Mouse (Mus musculus): ENCODE measurements around the gene Nlrc5. TPM values are rescaled to one million over a fixed set of nuclear protein-coding genes. Genes with fewer than 3 reads are reported as not detected.

Gene Nlrc5
- polyA plus RNA-seq, 1 experiment from 2014 or later, result 0.18 TPM

DNA sequence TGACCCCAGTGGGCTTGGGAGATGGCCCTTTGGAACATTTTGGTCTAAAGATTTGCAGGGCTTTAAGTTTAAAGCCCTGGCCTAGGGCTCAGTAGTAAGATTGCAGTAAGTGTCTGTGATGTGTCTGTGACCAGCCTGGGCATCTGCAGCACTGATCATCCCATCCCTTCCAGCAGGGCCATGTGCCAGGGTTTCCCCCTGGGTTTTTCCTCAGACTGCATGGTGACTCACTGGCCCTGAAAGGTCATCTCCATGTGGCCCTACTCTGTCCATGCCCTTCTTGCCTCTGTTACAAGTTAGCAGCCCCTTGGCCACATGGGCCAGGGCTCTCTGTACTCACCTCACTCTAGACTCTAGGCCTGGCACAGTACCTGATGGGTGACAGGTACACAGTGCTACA is 130.3 kb downstream of the Nlrc5 start:
- no peak overlapping the region for H3K27ac ChIP-seq (replicated peaks)
- 0 out of 2 replicates have a peak, but pooled peaks cover 3% of the 10 kb centered on the region for H3K27me3 ChIP-seq
- no peaks in the 10 kb centered on the region for H3K36me3 ChIP-seq
- no peak overlapping the region for H3K4me2 ChIP-seq
- peaks cover 54% of the 10 kb centered on the region for H3K4me1 ChIP-seq (replicated peaks)
- H3K9me3 ChIP-seq, result no peaks in the 10 kb centered on the region
- no peak overlapping the region for H3K9ac ChIP-seq
- H3K4me3 ChIP-seq, result no peak overlapping the region
- no peak for ATAC-seq (ENCODE audit: low read depth)

DNA sequence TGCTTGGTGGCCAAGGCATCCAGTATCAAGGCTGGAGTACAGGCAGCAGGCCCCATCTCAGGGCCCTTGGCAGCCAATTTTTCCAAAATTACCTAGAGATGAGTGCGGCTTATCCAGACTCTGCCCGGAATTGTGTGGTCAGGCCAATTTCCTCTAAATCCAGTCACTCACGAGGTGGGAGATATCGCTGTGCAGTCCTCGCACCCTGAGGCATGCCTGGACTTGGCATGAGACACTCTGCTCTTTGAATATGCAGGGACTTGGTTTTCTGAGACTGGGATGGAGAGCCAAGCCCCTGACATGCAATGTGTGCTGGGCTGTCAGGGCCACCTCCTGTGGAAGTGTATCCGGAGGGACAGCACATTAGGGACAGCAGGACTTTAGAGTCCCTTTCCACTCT is 131.9 kb downstream of the Nlrc5 start:
- Histone ChIP-seq H3K36me3 (no peaks in the 10 kb centered on the region), H3K4me3 (no peak overlapping the region), H3K27ac (replicated peaks) (peak overlapping the region; percentile 87; the same call in 1 of the 2 replicates), H3K4me1 (replicated peaks) (peaks cover 49% of the 10 kb centered on the region), H3K4me2 (no peak overlapping the region), H3K27me3 (0 out of 2 replicates have a peak, but pooled peaks cover 3% of the 10 kb centered on the region), H3K9ac (peak overlapping the region; percentile 50; the same call in 1 of the 2 replicates), H3K9me3 (no peaks in the 10 kb centered on the region)
- no peak for ATAC-seq (ENCODE audit: low read depth)
- 70% methylated on average over 6 of the region's 6 CpGs for WGBS

DNA sequence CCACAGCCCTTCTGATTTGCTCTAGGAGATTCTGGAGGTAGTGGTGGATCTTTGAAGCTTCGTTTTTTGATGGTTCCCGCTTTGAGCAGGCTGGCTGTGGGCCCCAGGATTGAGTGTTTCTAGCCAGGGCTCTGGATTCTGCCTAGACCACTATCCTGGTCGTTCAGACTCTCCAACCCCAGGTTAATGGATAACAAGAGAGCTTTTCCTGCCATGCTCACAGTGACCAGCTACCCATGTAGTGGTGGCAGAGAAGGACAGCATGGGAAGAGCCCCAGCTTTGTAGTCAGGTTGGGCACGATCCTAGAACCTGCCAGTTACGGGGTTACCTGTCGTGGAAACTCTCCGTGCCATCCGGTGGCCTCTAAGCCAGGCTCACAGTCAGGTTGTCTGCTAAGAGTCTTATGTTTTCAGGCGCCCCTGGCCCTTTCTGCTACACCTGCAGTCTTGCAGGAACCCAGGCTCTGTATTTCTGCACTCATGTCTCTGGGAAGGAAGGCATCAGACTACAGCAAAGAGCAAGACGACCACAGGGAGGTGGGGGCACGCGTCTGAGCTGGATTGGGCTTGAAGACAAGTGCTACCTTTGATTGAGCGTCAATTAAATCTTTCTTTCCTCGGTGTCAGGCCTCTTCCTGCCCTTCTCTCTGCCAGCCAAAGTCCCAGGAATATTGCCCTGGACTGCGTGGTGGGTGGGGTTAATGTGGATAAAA is 132.4 kb downstream of the Nlrc5 start:
- Histone ChIP-seq H3K27me3 (0 out of 2 replicates have a peak, but pooled peaks cover 3% of the 10 kb centered on the region), H3K9ac (peak overlapping the region; percentile 50; the same call in 1 of the 2 replicates)
- WGBS, result 37% methylated on average over 15 of the region's 15 CpGs

DNA sequence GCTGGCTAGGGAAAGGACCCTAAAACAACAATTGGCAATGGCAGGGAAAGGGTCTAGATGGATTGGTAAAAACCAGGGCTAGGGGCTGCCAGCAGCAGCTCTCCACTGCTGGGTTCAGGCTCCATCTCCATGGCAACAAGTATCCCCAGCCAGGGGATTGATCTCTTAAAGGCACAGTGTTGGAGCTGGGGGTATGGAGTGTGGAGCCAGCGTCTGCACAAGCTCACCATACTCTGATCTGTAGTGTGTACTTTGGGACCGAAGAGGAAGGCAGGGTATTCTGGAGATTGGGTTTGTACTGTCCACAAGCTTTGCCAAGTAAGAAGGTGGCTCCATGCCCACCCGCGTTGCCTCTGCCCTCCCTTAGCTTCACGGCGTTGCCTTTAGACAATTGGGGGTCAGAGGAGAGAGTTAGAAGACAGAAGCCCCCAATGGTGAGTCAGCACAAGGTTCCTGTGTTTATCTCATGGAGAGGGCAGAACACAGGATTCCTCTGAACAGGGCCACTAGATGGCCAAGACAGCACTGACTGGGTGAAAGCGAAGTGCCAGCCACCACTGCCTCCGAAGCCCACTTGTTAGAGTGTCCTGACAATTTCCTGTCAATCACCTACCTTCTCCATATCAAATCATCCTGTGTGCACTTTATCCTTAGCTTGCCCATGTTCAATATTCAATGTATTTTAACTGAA is 133.1 kb downstream of the Nlrc5 start:
- peak overlapping the region; percentile 50; the same call in 1 of the 2 replicates for H3K9ac ChIP-seq
- H3K4me3 ChIP-seq, result no peak overlapping the region
- peak; percentile 95 for ATAC-seq (ENCODE audit: low read depth)
- H3K36me3 ChIP-seq, result peaks cover 7% of the 10 kb centered on the region; the same call in 1 of the 2 replicates
- H3K9me3 ChIP-seq, result no peaks in the 10 kb centered on the region
- H3K27ac ChIP-seq (replicated peaks), result peak overlapping the region; percentile 87
- peaks cover 38% of the 10 kb centered on the region for H3K4me1 ChIP-seq (replicated peaks)
- WGBS, result 52% methylated on average over 8 of the region's 8 CpGs
- H3K4me2 ChIP-seq, result peak overlapping the region; percentile 33
- H3K27me3 ChIP-seq, result 0 out of 2 replicates have a peak, but pooled peaks cover 3% of the 10 kb centered on the region

More for the DNA sequence above, 132.4 kb downstream of the Nlrc5 start:
- Histone ChIP-seq H3K9me3 (no peaks in the 10 kb centered on the region), H3K27ac (replicated peaks) (peak overlapping the region; percentile 87), H3K4me3 (no peak overlapping the region), H3K36me3 (0 out of 2 replicates have a peak, but pooled peaks cover under 1% of the 10 kb centered on the region), H3K4me1 (replicated peaks) (peaks cover 43% of the 10 kb centered on the region), H3K4me2 (peak overlapping the region; percentile 33)
- peak; percentile 25 for ATAC-seq (ENCODE audit: low read depth)

DNA sequence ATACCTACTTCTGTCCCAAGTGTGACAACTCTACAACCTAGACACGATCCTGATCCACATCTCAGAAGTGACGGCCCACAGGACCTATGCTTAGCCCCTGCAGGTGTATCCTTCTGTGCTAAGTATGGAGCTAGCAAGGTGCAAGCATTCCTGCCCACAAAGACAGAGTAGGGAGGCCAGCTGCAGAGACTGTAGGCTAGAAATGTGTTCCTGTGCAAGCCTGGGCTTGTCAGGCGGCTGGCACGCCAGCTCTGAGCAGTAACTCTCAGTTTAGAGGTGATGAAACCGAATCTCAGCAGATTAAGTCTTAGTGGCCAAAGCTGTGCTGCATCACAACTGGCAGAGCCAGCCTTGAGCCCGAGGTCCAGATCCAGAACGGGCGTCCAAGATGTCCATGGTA is 133.9 kb downstream of the Nlrc5 start:
- Histone ChIP-seq H3K27me3 (0 out of 2 replicates have a peak, but pooled peaks cover 3% of the 10 kb centered on the region), H3K27ac (replicated peaks) (peak overlapping the region; percentile 87; the same call in 1 of the 2 replicates), H3K9me3 (no peaks in the 10 kb centered on the region), H3K9ac (no peak overlapping the region), H3K4me3 (no peak overlapping the region), H3K36me3 (peaks cover 12% of the 10 kb centered on the region), H3K4me2 (no peak overlapping the region), H3K4me1 (replicated peaks) (peaks cover 36% of the 10 kb centered on the region)
- no peak for ATAC-seq (ENCODE audit: low read depth)
- 95% methylated on average over 8 of the region's 8 CpGs for WGBS

DNA sequence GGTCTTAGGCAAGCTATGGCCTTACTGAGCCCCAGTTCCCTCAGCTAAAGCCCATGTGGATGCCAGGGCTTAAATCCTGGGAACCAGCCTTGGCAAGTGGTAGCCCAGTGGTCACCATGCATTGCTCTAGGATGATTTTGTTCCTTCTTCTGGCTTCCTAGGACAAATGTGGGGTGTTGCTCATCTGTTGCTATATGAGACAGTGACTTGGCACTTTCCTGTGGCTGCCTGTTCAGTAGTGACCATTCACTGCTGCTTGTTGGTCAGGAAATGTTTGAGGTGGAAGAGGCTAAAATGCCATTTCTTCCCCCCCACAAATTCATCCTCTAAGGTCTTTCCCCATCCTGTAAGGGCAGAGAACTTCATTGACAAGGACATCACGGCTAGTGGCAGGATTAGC is 135.3 kb downstream of the Nlrc5 start:
- Histone ChIP-seq H3K4me2 (no peak overlapping the region), H3K27me3 (0 out of 2 replicates have a peak, but pooled peaks cover 3% of the 10 kb centered on the region), H3K4me1 (replicated peaks) (peaks cover 36% of the 10 kb centered on the region), H3K9ac (no peak overlapping the region), H3K9me3 (no peaks in the 10 kb centered on the region), H3K27ac (replicated peaks) (no peak overlapping the region), H3K36me3 (peaks cover 25% of the 10 kb centered on the region), H3K4me3 (no peak overlapping the region)
- no peak for ATAC-seq (ENCODE audit: low read depth)
- 79% methylated on average over 1 of the region's 1 CpGs for whole genome bisulfite sequencing

DNA sequence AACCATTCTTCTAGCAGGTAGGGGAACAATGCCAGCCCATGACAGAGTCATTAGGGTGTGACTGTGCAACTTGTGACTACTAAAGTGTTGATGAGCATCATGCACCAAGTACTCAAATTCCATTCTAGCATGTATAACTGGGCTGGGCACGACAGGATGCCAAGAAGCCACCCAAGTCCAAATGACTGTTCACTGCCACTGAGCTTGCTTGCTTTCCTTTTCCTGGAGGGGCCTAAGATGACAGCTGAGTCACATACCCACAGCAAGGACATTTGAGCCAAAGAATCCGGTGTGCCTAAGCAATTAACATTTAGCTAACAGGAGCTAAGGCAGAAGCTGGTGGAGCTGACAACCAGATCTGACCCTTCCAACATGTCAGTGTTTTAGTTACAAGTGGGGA is 137.7 kb downstream of the Nlrc5 start:
- no peak overlapping the region for H3K4me3 ChIP-seq
- H3K4me2 ChIP-seq, result no peak overlapping the region
- 76% methylated on average over 2 of the region's 2 CpGs for WGBS
- no peaks in the 10 kb centered on the region for H3K27me3 ChIP-seq
- ATAC-seq (ENCODE audit: low read depth), result no peak
- no peaks in the 10 kb centered on the region for H3K9me3 ChIP-seq
- peaks cover 19% of the 10 kb centered on the region for H3K4me1 ChIP-seq (replicated peaks)
- no peak overlapping the region for H3K27ac ChIP-seq (replicated peaks)
- peaks cover 50% of the 10 kb centered on the region for H3K36me3 ChIP-seq
- H3K9ac ChIP-seq, result no peak overlapping the region

DNA sequence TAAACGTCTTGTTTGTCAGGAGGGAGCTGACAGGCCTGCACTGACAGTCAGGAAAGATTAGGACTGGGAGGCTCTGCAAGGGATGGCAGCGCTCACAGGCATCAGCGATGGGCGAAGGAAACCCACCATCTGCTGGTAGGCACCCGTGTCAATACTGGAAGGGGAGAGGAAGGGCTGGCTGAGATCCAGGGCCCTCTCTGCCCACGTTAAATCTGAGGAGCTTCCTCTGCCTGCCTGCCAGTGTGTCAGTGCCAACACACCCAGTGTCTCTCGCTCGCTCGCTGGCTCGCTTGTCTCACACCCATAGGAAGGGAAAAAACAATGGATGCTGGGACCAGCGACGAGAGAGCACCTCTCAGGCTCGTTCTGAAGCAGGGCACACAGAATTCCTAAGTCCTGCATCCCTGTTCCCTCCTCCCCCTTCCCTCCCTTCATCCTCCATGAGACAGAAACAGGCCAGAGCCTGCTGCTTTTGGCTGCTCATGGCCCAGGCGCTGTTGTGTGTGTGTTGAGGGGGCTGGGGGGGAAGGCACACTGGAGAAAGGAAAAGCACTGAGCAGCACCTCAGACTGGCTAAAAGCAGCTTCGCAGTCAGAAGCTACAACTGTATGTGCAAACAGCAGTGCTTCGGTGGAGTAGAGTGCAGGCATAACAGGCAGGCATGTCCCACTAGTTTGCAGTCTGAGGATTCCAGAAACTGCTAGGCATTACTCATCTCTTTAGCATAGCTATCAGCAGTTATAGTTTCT is 140.2 kb downstream of the Nlrc5 start:
- H3K9ac ChIP-seq, result no peak overlapping the region
- 69% methylated on average over 16 of the region's 16 CpGs for WGBS
- no peaks in the 10 kb centered on the region for H3K27me3 ChIP-seq
- no peak overlapping the region for H3K4me3 ChIP-seq
- H3K4me2 ChIP-seq, result no peak overlapping the region
- peaks cover 74% of the 10 kb centered on the region for H3K36me3 ChIP-seq
- peak overlapping the region; percentile 76 for H3K27ac ChIP-seq (replicated peaks)
- no peaks in the 10 kb centered on the region for H3K9me3 ChIP-seq
- H3K4me1 ChIP-seq (replicated peaks), result peaks cover 4% of the 10 kb centered on the region; the same call in 1 of the 2 replicates
- peak; percentile 87 for ATAC-seq (ENCODE audit: low read depth)

DNA sequence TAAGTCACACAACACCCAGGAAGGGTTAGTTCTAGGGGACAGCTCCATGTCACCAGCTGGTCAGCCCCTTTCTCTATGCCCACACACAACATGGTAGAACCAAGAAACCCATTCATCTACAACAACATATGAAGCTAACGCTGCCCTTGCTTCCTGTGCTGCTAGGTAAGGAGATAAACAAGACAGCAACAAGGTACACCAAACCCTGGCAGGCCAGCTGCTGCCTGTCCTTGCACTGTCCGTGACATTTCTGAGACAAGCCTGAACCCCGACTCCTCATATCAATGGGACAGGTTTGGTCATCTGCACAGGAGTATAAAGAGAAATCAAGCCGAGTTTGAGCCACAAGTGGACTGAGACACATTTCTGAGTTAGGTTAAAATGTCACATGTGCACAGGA is 141.0 kb downstream of the Nlrc5 start:
- WGBS, result 92% methylated on average over 4 of the region's 4 CpGs
- Histone ChIP-seq H3K9ac (no peak overlapping the region), H3K9me3 (no peaks in the 10 kb centered on the region), H3K4me2 (no peak overlapping the region), H3K27me3 (no peaks in the 10 kb centered on the region), H3K4me1 (replicated peaks) (no peaks in the 10 kb centered on the region), H3K27ac (replicated peaks) (peak overlapping the region; percentile 76; the same call in 1 of the 2 replicates), H3K36me3 (peaks cover 80% of the 10 kb centered on the region), H3K4me3 (no peak overlapping the region)
- no peak for ATAC-seq (ENCODE audit: low read depth)
